Mouse (Mus musculus) right cerebral cortex, postnatal 10 days (tissue): Measurements from ENCODE around the gene Mrgprf.

Source experiments
- DNase-seq, 2 experiments: peaks; one replicate each; pipeline ENCODE4 v3.0.0; 2021; ENCODE audit warnings: low spot score in 2 of 2

Gene Mrgprf

DNA sequence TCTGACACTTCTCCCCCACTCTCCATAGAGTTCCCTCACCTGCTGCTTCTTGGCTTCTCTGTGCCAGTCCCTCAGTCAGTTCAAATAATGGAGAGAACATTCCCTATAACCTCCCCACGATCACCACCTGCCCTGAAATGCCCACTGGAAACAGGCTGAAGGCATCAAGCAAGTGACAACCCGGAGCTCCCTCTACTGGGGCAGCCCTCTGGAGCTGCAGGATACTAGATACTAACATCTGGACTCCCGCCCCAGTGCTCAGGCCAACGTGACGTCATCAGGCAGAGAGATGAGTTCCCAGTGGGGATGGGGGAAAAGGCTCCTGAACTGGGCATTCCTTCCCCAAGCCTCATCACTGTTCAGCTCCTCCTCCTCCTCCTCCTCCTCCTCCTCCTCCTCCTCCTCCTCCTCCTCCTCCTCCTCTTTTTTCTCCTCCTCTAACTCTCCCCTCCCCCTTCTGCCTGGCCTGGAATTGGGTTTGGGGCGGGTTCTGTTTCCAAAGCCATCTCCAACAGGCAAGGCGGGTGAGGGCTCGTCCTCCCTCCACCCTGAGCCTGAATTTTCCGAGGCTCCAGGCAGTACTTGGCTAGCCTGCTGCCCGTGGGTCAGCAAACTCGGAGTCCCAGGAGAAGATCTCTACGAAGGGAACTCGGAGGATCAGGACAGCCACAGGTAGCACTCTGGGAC is at the start of gene Mrgprf:
Gene Mrgprf (plus strand): TSS at position 508 of the 687 bp plus-strand sequence.
- DNase-seq: no peak

GRCm38 (mm10) chr7:145252715-145253476 is 47.7 kb upstream of the Mrgprf start:
- DNase-seq: peak; percentile 74 to 86

DNA sequence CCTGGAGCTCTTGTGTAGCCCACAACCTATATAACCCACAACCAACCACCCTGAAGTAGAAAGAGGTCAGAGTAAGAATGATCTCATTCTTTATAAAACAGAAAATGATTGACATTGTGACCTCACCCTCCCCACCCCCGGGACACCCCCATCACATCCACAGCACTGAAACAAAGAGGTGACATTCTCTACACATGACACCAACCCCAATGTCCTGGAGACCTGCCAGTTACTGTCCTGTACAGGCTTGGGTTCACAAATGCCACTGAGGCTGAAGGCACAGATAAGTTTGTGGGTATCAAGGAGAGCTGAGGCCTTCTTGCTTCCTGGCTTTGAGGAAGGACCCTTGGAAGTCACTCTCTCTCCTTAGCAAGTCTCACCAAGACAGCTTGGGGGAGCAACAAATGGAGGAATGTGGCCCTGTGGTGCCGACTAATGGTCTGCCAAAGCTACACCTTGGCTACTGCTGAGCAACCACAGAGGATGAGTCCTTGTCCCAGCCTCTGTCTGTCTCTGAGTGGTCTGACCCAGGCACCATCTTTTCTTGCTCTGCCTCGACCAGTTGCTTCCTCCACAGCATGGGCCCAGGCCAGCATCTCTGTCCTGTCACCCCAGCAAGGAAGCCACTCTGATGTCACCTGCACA is 46.5 kb upstream of the Mrgprf start:
- DNase-seq: no peak

DNA sequence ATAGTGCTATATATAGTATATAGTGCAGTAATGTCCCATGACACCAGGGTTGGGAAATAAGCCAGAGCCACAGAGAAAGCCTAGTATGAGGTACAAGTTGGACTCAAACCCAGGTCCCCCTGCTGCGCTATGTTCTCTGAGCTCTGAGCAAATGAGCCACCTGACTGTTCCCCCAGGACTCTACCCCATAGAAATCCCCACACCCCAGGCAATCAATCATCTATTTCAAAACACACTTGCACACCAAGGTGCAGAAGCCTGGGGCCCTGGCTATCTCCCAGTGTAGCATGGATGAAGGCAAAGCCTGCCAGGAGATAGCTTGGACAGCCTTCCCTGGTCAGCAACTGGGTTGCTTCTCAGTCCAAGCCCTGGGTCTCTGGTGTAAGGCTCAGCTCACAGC is 44.5 kb upstream of the Mrgprf start:
- DNase-seq: no peak

DNA sequence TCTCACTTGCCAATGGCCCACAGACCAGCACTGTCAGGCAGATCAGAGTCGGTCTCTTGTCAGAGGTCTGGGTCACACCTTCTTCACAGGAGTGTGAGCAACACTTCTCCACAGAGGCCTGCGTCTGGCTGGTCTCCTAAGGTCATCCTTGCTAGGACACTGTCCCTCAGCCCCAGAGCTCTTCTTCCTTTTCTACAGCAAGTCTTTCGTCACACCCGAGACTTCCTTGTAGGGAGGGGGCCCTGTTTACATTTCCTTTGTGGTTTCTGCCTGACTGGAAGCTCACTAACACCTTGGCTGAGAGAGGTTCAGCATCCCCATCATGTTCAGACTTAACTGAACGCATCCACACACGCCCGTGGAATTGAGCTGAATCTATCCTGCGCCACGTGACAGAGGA is 36.4 kb upstream of the Mrgprf start:
- no peak for DNase-seq

- DNase-seq: no peak
These were observed 34.6 kb upstream of the Mrgprf start for GRCm38 (mm10) chr7:145266011-145266410.

- DNase-seq: no peak
These were observed 31.7 kb upstream of the Mrgprf start for GRCm38 (mm10) chr7:145268890-145269289.

GRCm38 (mm10) chr7:145270955-145271354 is 29.7 kb upstream of the Mrgprf start:
- DNase-seq: no peak

- no peak for DNase-seq
These were observed 25.1 kb upstream of the Mrgprf start for GRCm38 (mm10) chr7:145275488-145275887.

GRCm38 (mm10) chr7:145281396-145281795 is 19.2 kb upstream of the Mrgprf start:
- no peak for DNase-seq

DNA sequence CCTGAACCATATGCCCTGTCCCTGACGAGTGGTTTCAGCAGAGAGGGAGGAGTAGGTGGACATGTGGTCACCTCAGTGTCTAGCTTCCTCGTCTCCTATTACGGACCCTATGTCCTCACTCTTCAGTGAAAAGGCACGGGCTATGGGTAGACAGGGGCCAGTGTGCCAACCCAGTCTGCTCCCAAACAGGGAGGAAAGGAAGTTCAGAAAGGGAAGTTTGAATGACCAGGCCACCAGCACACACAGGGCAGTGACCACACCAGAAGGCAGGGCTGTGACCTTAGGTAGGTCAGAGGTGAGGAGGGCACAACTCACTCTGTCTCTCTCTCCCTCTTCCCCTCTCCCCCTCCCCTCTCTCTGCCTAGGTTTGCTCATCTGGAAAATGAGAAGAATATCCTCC is 17.6 kb upstream of the Mrgprf start:
- DNase-seq: no peak

DNA sequence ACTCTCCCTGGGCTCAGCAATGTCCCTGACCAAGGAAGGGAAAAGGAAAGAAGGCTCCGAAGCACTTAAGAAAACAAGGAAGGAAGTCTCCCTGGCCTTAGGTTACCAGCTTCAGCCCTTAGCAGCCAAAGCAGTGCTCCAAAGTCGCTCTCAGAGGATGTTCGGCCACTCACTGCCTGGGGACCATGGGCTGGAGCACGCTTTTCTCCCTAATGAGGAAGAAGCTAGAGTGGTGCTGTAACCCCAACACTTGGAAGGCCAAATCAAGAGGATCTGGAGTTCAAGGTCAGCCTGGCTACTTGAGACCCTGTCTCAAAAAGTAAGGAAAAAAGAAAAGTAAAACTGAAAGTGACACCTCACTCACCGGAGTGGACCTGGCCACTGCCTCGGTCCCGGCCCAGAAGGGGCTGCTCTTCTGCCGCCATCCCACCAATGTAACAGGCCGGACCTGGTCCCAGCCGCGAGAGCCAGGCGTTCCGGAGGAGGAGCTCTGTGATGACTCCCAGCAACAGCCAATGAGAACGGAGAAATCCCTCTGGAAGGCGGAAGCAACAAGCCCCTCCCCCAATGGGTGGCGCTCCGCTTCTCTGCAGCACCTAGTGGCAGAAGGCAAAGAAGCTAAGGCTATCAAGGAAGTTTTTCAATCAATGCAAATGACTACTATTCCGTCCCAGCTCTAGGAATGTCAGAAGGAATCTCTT is 17.0 kb upstream of the Mrgprf start, which contains the start of gene Tpcn2:
Gene Tpcn2 (minus strand): TSS at position 525 of the 701 bp plus-strand sequence.
- DNase-seq: peak; percentile 94 to 95

DNA sequence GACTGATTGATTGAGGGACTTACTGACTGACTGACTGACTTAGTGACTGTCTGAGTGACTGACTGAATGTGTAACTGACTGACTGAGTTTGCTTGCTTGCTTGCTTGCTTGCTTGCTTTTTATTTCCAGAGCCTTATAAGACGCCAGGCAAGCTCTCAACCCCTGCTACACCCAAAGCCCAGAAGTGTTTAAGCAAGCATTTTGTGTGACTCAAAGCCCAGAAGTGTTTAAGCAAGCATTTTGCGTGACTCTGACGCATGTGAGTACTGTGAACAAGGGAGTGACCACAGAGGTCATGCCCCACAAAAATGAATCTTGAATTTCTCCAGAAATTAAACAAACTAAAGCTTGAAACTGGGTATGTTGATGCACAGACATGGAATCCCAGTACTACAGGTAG is 16.3 kb upstream of the Mrgprf start:
- no peak for DNase-seq

DNA sequence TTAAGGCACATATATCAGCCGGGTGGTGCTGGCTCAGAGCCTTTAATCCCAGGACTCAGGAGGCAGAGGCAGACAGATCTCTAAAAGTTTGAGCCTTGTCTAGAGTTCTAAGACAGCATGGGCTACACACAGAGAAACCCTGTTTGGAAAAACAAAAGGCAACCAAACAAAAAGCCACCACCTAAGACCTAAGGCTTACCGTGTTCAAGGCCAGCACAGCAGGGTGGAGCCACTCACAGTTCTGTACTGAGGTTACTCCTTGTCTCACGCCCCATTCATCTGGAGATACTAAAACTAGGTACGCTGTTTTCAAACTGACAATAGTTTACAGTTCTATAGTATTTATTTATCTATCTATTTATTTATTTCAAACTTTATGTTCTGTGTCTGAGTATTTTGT is 15.2 kb upstream of the Mrgprf start:
- DNase-seq: no peak

- DNase-seq: no peak
These were observed 13.2 kb upstream of the Mrgprf start for GRCm38 (mm10) chr7:145287410-145287809.

DNA sequence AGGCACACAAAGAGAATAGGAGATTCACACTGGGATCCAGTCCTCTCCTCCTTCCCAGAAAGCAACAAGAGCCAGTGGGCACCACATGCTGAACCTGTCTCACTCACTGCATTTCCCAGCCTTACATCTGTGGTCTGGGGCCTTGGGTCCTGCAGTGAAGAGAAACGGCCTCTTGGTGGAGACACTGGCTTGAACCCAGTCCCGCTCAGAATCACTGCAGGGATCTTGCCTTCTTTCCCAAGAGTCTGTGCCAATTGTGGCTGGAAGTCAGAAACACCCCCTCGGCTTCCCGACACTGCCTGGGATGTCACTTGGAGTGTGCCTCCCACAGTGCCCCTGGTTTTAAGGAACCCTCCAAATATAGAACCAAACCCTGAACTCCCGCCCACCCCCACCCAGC is 11.3 kb upstream of the Mrgprf start:
- DNase-seq: peak in 1 of 2 experiments; percentile 54

DNA sequence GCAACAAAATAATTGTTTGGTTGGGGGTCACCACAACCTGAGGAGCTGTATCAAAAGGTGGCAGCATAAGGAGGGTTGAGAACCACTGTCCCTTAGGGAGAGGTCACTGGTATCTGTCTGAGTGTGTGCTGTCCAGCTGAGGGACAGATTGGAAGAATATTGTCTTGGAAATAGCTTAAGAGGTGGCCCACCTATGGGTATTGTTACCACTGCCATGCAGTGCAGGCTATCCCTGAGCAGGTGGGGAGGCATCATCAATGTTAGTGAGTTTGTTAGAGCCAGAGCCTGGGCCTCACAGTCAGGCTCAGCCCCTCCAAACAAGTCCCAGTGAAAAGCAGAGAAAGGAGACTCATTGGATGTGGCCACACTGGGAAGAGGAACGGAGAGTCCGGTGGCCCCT is 8.8 kb upstream of the Mrgprf start:
- DNase-seq: no peak

- DNase-seq: no peak
These were observed 7.9 kb upstream of the Mrgprf start for GRCm38 (mm10) chr7:145292726-145293125.

- DNase-seq: no peak
These were observed 6.8 kb upstream of the Mrgprf start for GRCm38 (mm10) chr7:145293859-145294258.

GRCm38 (mm10) chr7:145298666-145299490 is 1.8 kb upstream of the Mrgprf start:
- DNase-seq: no peak
